Mouse (Mus musculus): ENCODE measurements around the gene Kcna4. TPM values are rescaled to one million over a fixed set of nuclear protein-coding genes. Genes with fewer than 3 reads are reported as not detected.

The Kcna4 gene
- polyA plus RNA-seq (2017; shearing (Covaris generic)): not detected

DNA sequence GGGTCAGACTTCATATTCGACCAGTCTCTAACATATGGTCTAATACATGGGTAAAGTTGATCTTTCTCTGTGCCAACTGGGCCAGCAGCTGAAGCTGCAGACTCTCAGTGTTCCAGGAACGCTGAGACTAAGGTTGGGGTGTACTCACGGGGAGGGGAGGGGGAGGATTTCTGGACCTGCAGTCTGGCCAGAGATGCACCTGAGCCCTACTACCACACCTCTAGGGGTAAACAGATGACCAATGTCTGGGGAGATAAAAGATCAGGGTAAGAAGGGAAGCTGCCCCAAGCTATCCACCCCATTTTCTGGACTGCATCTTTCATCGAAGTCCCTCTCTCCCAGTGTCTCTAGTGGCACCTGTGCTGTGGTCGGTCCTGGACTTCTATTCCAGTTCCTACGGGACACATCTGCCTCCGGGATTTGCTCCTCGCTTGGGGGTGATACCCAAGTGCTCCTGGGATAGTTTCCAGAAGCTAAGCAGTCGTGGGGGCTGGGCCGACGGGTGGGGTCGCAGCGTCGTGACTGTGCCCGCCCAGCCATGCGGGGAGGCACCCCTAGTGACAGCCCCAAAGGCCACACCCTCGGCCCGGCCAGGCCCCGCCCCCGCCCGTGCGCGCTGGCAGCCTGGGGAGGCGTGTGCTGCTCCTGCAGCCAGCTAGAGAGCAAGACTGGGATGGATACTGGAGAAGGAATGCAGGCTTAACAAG lies at the start of gene Kcna4:
Kcna4 (plus strand) TSS at position 650 of the 707 bp plus-strand sequence.

Other genes starting within 250 kb of the Kcna4 start
- gene Fshb, start 231.0 kb upstream of the Kcna4 start, polyA plus RNA-seq (2017; shearing (Covaris generic)): not detected